Mouse (Mus musculus): ENCODE measurements around the gene Mmp28. TPM values are rescaled to one million over a fixed set of nuclear protein-coding genes. Genes with fewer than 3 reads are reported as not detected.

The Mmp28 gene
- polyA plus RNA-seq, 1 experiment: 0.58 TPM

- TF ChIP-seq POLR2A (IDR thresholded peaks at IDR 0.05; ENCODE audit: borderline replicate concordance, low read depth, low read length) (no peak), CTCF (IDR thresholded peaks at IDR 0.05; ENCODE audit: low read depth, low read length) (no peak)
- peaks cover 13% of the 10 kb centered on the region for H3K4me1 ChIP-seq (ENCODE audit: control insufficient read depth, insufficient read depth, low read length)
- no peak overlapping the region for H3K27ac ChIP-seq (ENCODE audit: insufficient read depth, low read depth, low read length)
- H3K4me3 ChIP-seq (ENCODE audit: insufficient read depth, low read length): no peak overlapping the region
Measured at GRCm38 (mm10) chr11:83467120-83467652, 4.3 kb upstream of the Mmp28 start.

GRCm38 (mm10) chr11:83465976-83466375, 3.1 kb upstream of the Mmp28 start:
- H3K4me1 ChIP-seq (ENCODE audit: control insufficient read depth, insufficient read depth, low read length): peaks cover 8% of the 10 kb centered on the region; the same call in 1 of the 2 replicates
- H3K4me3 ChIP-seq (ENCODE audit: insufficient read depth, low read length): no peak overlapping the region
- H3K27ac ChIP-seq (ENCODE audit: insufficient read depth, low read depth, low read length): no peak overlapping the region
- no peak for TF ChIP-seq POLR2A (IDR thresholded peaks at IDR 0.05; ENCODE audit: borderline replicate concordance, low read depth, low read length)
- TF ChIP-seq CTCF (IDR thresholded peaks at IDR 0.05; ENCODE audit: low read depth, low read length): no peak

GRCm38 (mm10) chr11:83461462-83462027, 1.3 kb downstream of the Mmp28 start:
- no peak overlapping the region for H3K4me3 ChIP-seq (ENCODE audit: insufficient read depth, low read length)
- TF ChIP-seq CTCF (IDR thresholded peaks at IDR 0.05; ENCODE audit: low read depth, low read length) (no peak), POLR2A (IDR thresholded peaks at IDR 0.05; ENCODE audit: borderline replicate concordance, low read depth, low read length) (no peak)
- H3K4me1 ChIP-seq (ENCODE audit: control insufficient read depth, insufficient read depth, low read length): peaks cover 17% of the 10 kb centered on the region
- no peak overlapping the region for H3K27ac ChIP-seq (ENCODE audit: insufficient read depth, low read depth, low read length)

- TF ChIP-seq CTCF (IDR thresholded peaks at IDR 0.05; ENCODE audit: low read depth, low read length): no peak
- TF ChIP-seq POLR2A (IDR thresholded peaks at IDR 0.05; ENCODE audit: borderline replicate concordance, low read depth, low read length): no peak
- Histone ChIP-seq H3K27ac (ENCODE audit: insufficient read depth, low read depth, low read length) (no peak overlapping the region), H3K4me1 (ENCODE audit: control insufficient read depth, insufficient read depth, low read length) (peaks cover 15% of the 10 kb centered on the region), H3K4me3 (ENCODE audit: insufficient read depth, low read length) (no peak overlapping the region)
Measured at GRCm38 (mm10) chr11:83457912-83458601, 4.8 kb downstream of the Mmp28 start.

- H3K4me3 ChIP-seq (ENCODE audit: insufficient read depth, low read length): no peak overlapping the region
- peaks cover 14% of the 10 kb centered on the region for H3K4me1 ChIP-seq (ENCODE audit: control insufficient read depth, insufficient read depth, low read length)
- no peak overlapping the region for H3K27ac ChIP-seq (ENCODE audit: insufficient read depth, low read depth, low read length)
- no peak for TF ChIP-seq POLR2A (IDR thresholded peaks at IDR 0.05; ENCODE audit: borderline replicate concordance, low read depth, low read length)
- no peak for TF ChIP-seq CTCF (IDR thresholded peaks at IDR 0.05; ENCODE audit: low read depth, low read length)
Measured at GRCm38 (mm10) chr11:83457257-83457656, 5.6 kb downstream of the Mmp28 start.

- Histone ChIP-seq H3K4me1 (ENCODE audit: control insufficient read depth, insufficient read depth, low read length) (peaks cover 13% of the 10 kb centered on the region), H3K27ac (ENCODE audit: insufficient read depth, low read depth, low read length) (no peak overlapping the region), H3K4me3 (ENCODE audit: insufficient read depth, low read length) (no peak overlapping the region)
- TF ChIP-seq CTCF (IDR thresholded peaks at IDR 0.05; ENCODE audit: low read depth, low read length) (no peak), POLR2A (IDR thresholded peaks at IDR 0.05; ENCODE audit: borderline replicate concordance, low read depth, low read length) (no peak)
Measured at GRCm38 (mm10) chr11:83455608-83456007, 7.3 kb downstream of the Mmp28 start.

- Histone ChIP-seq H3K4me1 (ENCODE audit: control insufficient read depth, insufficient read depth, low read length) (peaks cover 7% of the 10 kb centered on the region), H3K27ac (ENCODE audit: insufficient read depth, low read depth, low read length) (no peak overlapping the region), H3K4me3 (ENCODE audit: insufficient read depth, low read length) (no peak overlapping the region)
- no peak for TF ChIP-seq POLR2A (IDR thresholded peaks at IDR 0.05; ENCODE audit: borderline replicate concordance, low read depth, low read length)
- no peak for TF ChIP-seq CTCF (IDR thresholded peaks at IDR 0.05; ENCODE audit: low read depth, low read length)
Measured at GRCm38 (mm10) chr11:83454548-83454947, 8.3 kb downstream of the Mmp28 start.

GRCm38 (mm10) chr11:83451281-83451680, 11.6 kb downstream of the Mmp28 start:
- no peak overlapping the region for H3K4me3 ChIP-seq (ENCODE audit: insufficient read depth, low read length)
- TF ChIP-seq POLR2A (IDR thresholded peaks at IDR 0.05; ENCODE audit: borderline replicate concordance, low read depth, low read length) (no peak), CTCF (IDR thresholded peaks at IDR 0.05; ENCODE audit: low read depth, low read length) (no peak)
- H3K4me1 ChIP-seq (ENCODE audit: control insufficient read depth, insufficient read depth, low read length): peaks cover 3% of the 10 kb centered on the region; the same call in 1 of the 2 replicates

GRCm38 (mm10) chr11:83450550-83450949, 12.3 kb downstream of the Mmp28 start:
- TF ChIP-seq POLR2A (IDR thresholded peaks at IDR 0.05; ENCODE audit: borderline replicate concordance, low read depth, low read length) (no peak), CTCF (IDR thresholded peaks at IDR 0.05; ENCODE audit: low read depth, low read length) (no peak)
- H3K4me3 ChIP-seq (ENCODE audit: insufficient read depth, low read length): no peak overlapping the region
- peaks cover 3% of the 10 kb centered on the region; the same call in 1 of the 2 replicates for H3K4me1 ChIP-seq (ENCODE audit: control insufficient read depth, insufficient read depth, low read length)
- H3K27ac ChIP-seq (ENCODE audit: insufficient read depth, low read depth, low read length): no peak overlapping the region

More at GRCm38 (mm10) chr11:83451281-83451680, 11.6 kb downstream of the Mmp28 start:
- H3K27ac ChIP-seq (ENCODE audit: insufficient read depth, low read depth, low read length): no peak overlapping the region

GRCm38 (mm10) chr11:83449298-83449697, 13.6 kb downstream of the Mmp28 start:
- TF ChIP-seq POLR2A (IDR thresholded peaks at IDR 0.05; ENCODE audit: borderline replicate concordance, low read depth, low read length) (no peak), CTCF (IDR thresholded peaks at IDR 0.05; ENCODE audit: low read depth, low read length) (no peak)
- H3K4me1 ChIP-seq (ENCODE audit: control insufficient read depth, insufficient read depth, low read length): no peaks in the 10 kb centered on the region
- H3K27ac ChIP-seq (ENCODE audit: insufficient read depth, low read depth, low read length): no peak overlapping the region
- H3K4me3 ChIP-seq (ENCODE audit: insufficient read depth, low read length): no peak overlapping the region
